Mouse (Mus musculus): Measurements from ENCODE around the gene Rplp1.

DNA sequence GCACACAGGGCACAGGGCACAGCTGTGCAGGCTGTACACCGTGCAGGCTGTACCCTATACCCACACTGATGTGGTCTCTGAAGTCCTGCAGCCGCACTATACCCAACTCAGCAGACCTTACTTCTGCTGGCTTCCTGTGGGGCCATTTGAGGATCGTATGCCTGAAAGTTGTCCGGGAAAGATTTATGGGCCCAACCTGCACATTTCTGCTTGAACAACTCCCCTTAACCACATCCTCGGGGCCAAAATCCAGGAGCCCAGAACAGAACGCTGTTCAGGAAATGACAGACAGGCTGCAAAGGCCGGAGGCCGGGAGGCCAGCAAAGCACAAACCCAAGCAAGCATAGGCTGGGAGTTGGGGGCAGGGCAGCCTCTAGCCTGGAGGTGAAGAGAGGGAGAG, 41.0 kb downstream of the Rplp1 start:
- TF ChIP-seq CTCF (IDR thresholded peaks at IDR 0.05; ENCODE audit: low read depth, low read length) (no peak), POLR2A (IDR thresholded peaks at IDR 0.05; ENCODE audit: borderline replicate concordance, low read depth, low read length) (no peak)
